Mouse (Mus musculus) CH12.LX (cell line): ENCODE measurements at regions not wholly inside any gene's neighbourhood (a gene's known extent, or its start where the extent isn't known, plus 50 kb on each side); places are given as distances from the start of the nearest gene placed in this dataset.

Experiments used
- DNase-seq: peaks from one replicate; pipeline ENCODE4 v3.0.0-alpha.2; 2013; ENCODE audit errors: extremely low read depth
- H3K27ac ChIP-seq: 2 replicates; pipeline ENCODE4 v1.5.1; 2012; ENCODE audit warnings: low read depth, mild to moderate bottlenecking, control low read depth, moderate library complexity; ENCODE audit not compliant: insufficient read depth
- H3K27me3 ChIP-seq: replicated peaks from 2 replicates; pipeline ENCODE3; 2012; ENCODE audit warnings: inconsistent platforms
- H3K36me3 ChIP-seq, 2 experiments: replicated peaks in 1 of 2; 2 replicates each; pipeline versions ENCODE3 to v1.6.1; 2012; ENCODE audit warnings: inconsistent platforms in 1 of 2, low read length in 1 of 2, mild to moderate bottlenecking in 1 of 2, mixed read lengths in 1 of 2, moderate library complexity in 1 of 2; ENCODE audit not compliant: control insufficient read depth in 1 of 2, insufficient read depth in 1 of 2
- H3K4me1 ChIP-seq, 2 experiments: 2 replicates each; pipeline ENCODE4 v1.6.1; 2012; ENCODE audit warnings: inconsistent platforms in 1 of 2, moderate library complexity in 1 of 2; ENCODE audit not compliant: insufficient read depth in 2 of 2, control insufficient read depth in 1 of 2
- H3K4me2 ChIP-seq: 2 replicates; pipeline ENCODE4 v1.6.1; 2012; ENCODE audit warnings: low read depth, mild to moderate bottlenecking, control low read depth; ENCODE audit not compliant: poor library complexity, insufficient read depth, severe bottlenecking
- H3K4me3 ChIP-seq, 3 experiments: fragments of 150-350 bp in 1 of 3; sonication (generic) in 1 of 3; replicated peaks in 1 of 3; 2 replicates each; pipeline versions ENCODE3 to v1.5.1; 2011 to 2012; ENCODE audit warnings: low read depth in 2 of 3, low read length in 2 of 3, mild to moderate bottlenecking in 2 of 3, moderate library complexity in 2 of 3, control low read depth in 1 of 3, improper control_type of control experiment in 1 of 3, inconsistent platforms in 1 of 3, mixed read lengths in 1 of 3; ENCODE audit not compliant: poor library complexity in 1 of 3
- H3K79me2 ChIP-seq: replicated peaks from 2 replicates; pipeline ENCODE4 v1.6.1; 2012; ENCODE audit warnings: mild to moderate bottlenecking, moderate library complexity; ENCODE audit not compliant: control insufficient read depth, poor library complexity, insufficient read depth, severe bottlenecking; ENCODE audit errors: extremely low read depth
- H3K9ac ChIP-seq: 2 replicates; pipeline ENCODE4 v1.6.1; 2012; ENCODE audit warnings: low read depth, mild to moderate bottlenecking, control low read depth, moderate library complexity; ENCODE audit not compliant: insufficient read depth
- H3K9me3 ChIP-seq: replicated peaks from 2 replicates; pipeline ENCODE3; 2012; ENCODE audit warnings: low read length, inconsistent platforms, mixed read lengths
- CHD1 ChIP-seq: IDR thresholded peaks from 2 replicates; pipeline ENCODE4 v1.6.1; 2012; ENCODE audit warnings: low read depth, low read length, improper control_type of control experiment, inconsistent platforms
- E2F4 ChIP-seq: IDR thresholded peaks from 2 replicates; pipeline ENCODE4 v1.6.1; 2011; ENCODE audit warnings: low read depth, low read length, improper control_type of control experiment; ENCODE audit not compliant: insufficient replicate concordance
- EP300 ChIP-seq: IDR thresholded peaks from 2 replicates; pipeline ENCODE4 v1.6.1; 2011; ENCODE audit warnings: low read length, improper control_type of control experiment
- GABPA ChIP-seq: IDR thresholded peaks from 2 replicates; pipeline ENCODE4 v1.6.1; 2012; ENCODE audit warnings: low read depth, low read length, improper control_type of control experiment, inconsistent platforms; ENCODE audit not compliant: insufficient replicate concordance
- HCFC1 ChIP-seq: IDR thresholded peaks from 2 replicates; pipeline ENCODE4 v1.6.1; 2012; ENCODE audit warnings: low read depth, mild to moderate bottlenecking, inconsistent platforms, low read length, improper control_type of control experiment
- IRF4 ChIP-seq: IDR thresholded peaks from 2 replicates; pipeline ENCODE4 v1.6.1; 2014; ENCODE audit warnings: low read depth, mild to moderate bottlenecking, inconsistent platforms, low read length, improper control_type of control experiment
- JUND ChIP-seq: conservative IDR thresholded peaks from 2 replicates; pipeline ENCODE4 v1.6.1; 2011; ENCODE audit warnings: low read depth, low read length, improper control_type of control experiment
- MAX ChIP-seq: IDR thresholded peaks from 2 replicates; pipeline ENCODE4 v1.6.1; 2011; ENCODE audit warnings: low read length, improper control_type of control experiment
- MAZ ChIP-seq: IDR thresholded peaks from 2 replicates; pipeline ENCODE4 v1.6.1; 2012; ENCODE audit warnings: low read depth, mild to moderate bottlenecking, inconsistent platforms, low read length, improper control_type of control experiment, moderate library complexity
- MEF2A ChIP-seq: IDR thresholded peaks from 2 replicates; pipeline ENCODE4 v1.6.1; 2014; ENCODE audit warnings: low read depth, mild to moderate bottlenecking, inconsistent platforms, low read length, improper control_type of control experiment, borderline replicate concordance
- MXI1 ChIP-seq: IDR thresholded peaks from 2 replicates; pipeline ENCODE4 v1.6.1; 2011; ENCODE audit warnings: mild to moderate bottlenecking, low read depth, low read length, improper control_type of control experiment
- NELFE ChIP-seq: IDR thresholded peaks from 2 replicates; pipeline ENCODE4 v1.6.1; 2011; ENCODE audit warnings: low read depth, low read length, improper control_type of control experiment
- NRF1 ChIP-seq: IDR thresholded peaks from 2 replicates; pipeline ENCODE4 v1.6.1; 2014; ENCODE audit warnings: low read depth, mild to moderate bottlenecking, inconsistent platforms, low read length, improper control_type of control experiment, moderate library complexity
- POLR2AphosphoS2 ChIP-seq: IDR thresholded peaks from 2 replicates; pipeline ENCODE4 v1.6.1; 2011; ENCODE audit warnings: low read depth, low read length, improper control_type of control experiment
- RCOR1 ChIP-seq: conservative IDR thresholded peaks from 2 replicates; pipeline ENCODE4 v1.6.1; 2012; ENCODE audit warnings: low read depth, mild to moderate bottlenecking, inconsistent platforms, low read length, improper control_type of control experiment
- USF1 ChIP-seq: IDR thresholded peaks from 2 replicates; pipeline ENCODE4 v1.6.1; 2014; ENCODE audit warnings: low read depth, mild to moderate bottlenecking, inconsistent platforms, low read length, improper control_type of control experiment
- ZMIZ1 ChIP-seq: IDR thresholded peaks from 2 replicates; pipeline ENCODE4 v1.6.1; 2012; ENCODE audit warnings: low read depth, mild to moderate bottlenecking, inconsistent platforms, low read length, improper control_type of control experiment
- ZNF384 ChIP-seq: IDR thresholded peaks from 2 replicates; pipeline ENCODE4 v1.6.1; 2012; ENCODE audit warnings: low read depth, low read length, improper control_type of control experiment, inconsistent platforms
- dilution Hi-C: fragments of 300-500 bp; cut with MboI; formaldehyde crosslinking; loops from 2 replicates; pipeline ENCODE4 v1.14.3; 2020; ENCODE audit warnings: low sequenced_read_pairs; ENCODE audit not compliant: extremely low pct_unique_long_range_greater_than_20kb, extremely low pct_ligation_motif_present
- in situ Hi-C: fragments of 300-500 bp; cut with MboI; formaldehyde crosslinking; loops from 3 replicates; pipeline ENCODE4 v1.14.3; 2019; ENCODE audit warnings: low sequenced_read_pairs, low pct_ligation_motif_present, low pct_unique_long_range_greater_than_20kb, mixed read lengths

- Histone ChIP-seq H3K27me3 (no peaks in the 10 kb centered on the region), H3K27ac (no peak overlapping the region), H3K36me3 (no peaks in the 10 kb centered on the region), H3K9me3 (no peaks in the 10 kb centered on the region), H3K4me1 (0 out of 4 replicates have a peak, but pooled peaks cover 0 to 2% of the 10 kb centered on the region in 2 experiments)
- no peak for DNase-seq
- TF ChIP-seq HCFC1 (no peak), NRF1 (no peak), IRF4 (no peak), MEF2A (no peak), POLR2AphosphoS2 (no peak), GABPA (no peak), EP300 (no peak)
- TF ChIP-seq, all 38 proteins: peak for 0
- H3K4me3 ChIP-seq, result no peak overlapping the region
- in situ Hi-C loops (no loop called here), dilution Hi-C loops (no loop called here)
- no peak overlapping the region for H3K4me2 ChIP-seq
- no peak overlapping the region for H3K9ac ChIP-seq
- H3K79me2 ChIP-seq, result no peaks in the 10 kb centered on the region
Observed at GRCm38 (mm10) chrX:12439447-12439846, 148.2 kb upstream of the Atp6ap2 start.

- Histone ChIP-seq H3K79me2 (no peaks in the 10 kb centered on the region), H3K4me1 (peaks cover 0 to 7% of the 10 kb centered on the region in 2 experiments; a peak in 2 of 4 replicates), H3K36me3 (no peaks in the 10 kb centered on the region), H3K4me3 (no peak overlapping the region), H3K27me3 (no peaks in the 10 kb centered on the region), H3K9me3 (no peaks in the 10 kb centered on the region), H3K9ac (no peak overlapping the region), H3K27ac (no peak overlapping the region), H3K4me2 (no peak overlapping the region)
- DNase-seq, result no peak
- in situ Hi-C loops, result no loop called here
- TF ChIP-seq E2F4, result no peak
- TF ChIP-seq GABPA, result no peak
- no peak for TF ChIP-seq MXI1
- dilution Hi-C loops, result no loop called here
Observed at GRCm38 (mm10) chrX:12443794-12444193, 143.8 kb upstream of the Atp6ap2 start.

GRCm38 (mm10) chrX:12445093-12445492 lies 142.5 kb upstream of the Atp6ap2 start:
- Histone ChIP-seq H3K4me2 (no peak overlapping the region), H3K9ac (no peak overlapping the region), H3K4me1 (peaks cover 0 to 7% of the 10 kb centered on the region in 2 experiments; a peak in 2 of 4 replicates), H3K27me3 (no peaks in the 10 kb centered on the region), H3K79me2 (no peaks in the 10 kb centered on the region), H3K36me3 (no peaks in the 10 kb centered on the region), H3K9me3 (no peaks in the 10 kb centered on the region), H3K27ac (no peak overlapping the region), H3K4me3 (no peak overlapping the region)
- dilution Hi-C loops, result no loop called here
- no peak for DNase-seq
- in situ Hi-C loops, result no loop called here
- no peak for TF ChIP-seq NRF1
- TF ChIP-seq ZNF384, result no peak
- no peak for TF ChIP-seq ZMIZ1
- TF ChIP-seq RCOR1, result no peak
- no peak for TF ChIP-seq MAZ
- no peak for TF ChIP-seq MAX
- no peak for TF ChIP-seq CHD1
- no peak for TF ChIP-seq USF1
- TF ChIP-seq JUND, result no peak
- no peak for TF ChIP-seq NELFE
